Mouse (Mus musculus): ENCODE measurements at regions not wholly inside any gene's neighbourhood (a gene's known extent, or its start where the extent isn't known, plus 50 kb on each side); places are given as distances from the start of the nearest gene placed in this dataset.

GRCm38 (mm10) chr17:9817056-9817455 lies 147.5 kb upstream of the Pabpc6 start:
- no peak for ATAC-seq (replicated peaks; ENCODE audit: insufficient number of reproducible peaks, low FRiP score, low TSS enrichment)
- Histone ChIP-seq H3K4me1 (ENCODE audit: control insufficient read depth, insufficient read depth, low read length) (no peaks in the 10 kb centered on the region), H3K27ac (ENCODE audit: low read depth, low read length) (no peak overlapping the region), H3K4me2 (no peak overlapping the region), H3K9ac (ENCODE audit: low read depth, low read length) (no peak overlapping the region), H3K4me3 (ENCODE audit: low read depth, low read length) (no peak overlapping the region), H3K9me3 (replicated peaks; ENCODE audit: control insufficient read depth, low read length) (no peaks in the 10 kb centered on the region), H3K36me3 (ENCODE audit: control insufficient read depth, insufficient read depth, low read length) (no peaks in the 10 kb centered on the region), H3K27me3 (ENCODE audit: control insufficient read depth, insufficient read depth, low read length) (no peaks in the 10 kb centered on the region)

- Histone ChIP-seq H3K9ac (ENCODE audit: low read depth, low read length) (no peak overlapping the region), H3K9me3 (replicated peaks; ENCODE audit: control insufficient read depth, low read length) (no peaks in the 10 kb centered on the region), H3K4me1 (ENCODE audit: control insufficient read depth, insufficient read depth, low read length) (peaks cover 7% of the 10 kb centered on the region; the same call in 1 of the 2 replicates), H3K4me2 (peak overlapping the region; percentile 34), H3K27me3 (ENCODE audit: control insufficient read depth, insufficient read depth, low read length) (no peaks in the 10 kb centered on the region), H3K27ac (ENCODE audit: low read depth, low read length) (0 out of 2 replicates have a peak overlapping the region, but pooled peaks have one; percentile 10), H3K36me3 (ENCODE audit: control insufficient read depth, insufficient read depth, low read length) (no peaks in the 10 kb centered on the region), H3K4me3 (ENCODE audit: low read depth, low read length) (no peak overlapping the region)
- no peak for ATAC-seq (replicated peaks; ENCODE audit: insufficient number of reproducible peaks, low FRiP score, low TSS enrichment)
- WGBS (ENCODE audit: insufficient replicate concordance) = 38% methylated on average over 8 of the region's 8 CpGs
These were observed 127.6 kb upstream of the Pabpc6 start for GRCm38 (mm10) chr17:9797069-9797468.

GRCm38 (mm10) chr17:9796225-9796988 lies 126.9 kb upstream of the Pabpc6 start:
- Histone ChIP-seq H3K36me3 (ENCODE audit: control insufficient read depth, insufficient read depth, low read length) (no peaks in the 10 kb centered on the region), H3K27ac (ENCODE audit: low read depth, low read length) (0 out of 2 replicates have a peak overlapping the region, but pooled peaks have one; percentile 10), H3K4me1 (ENCODE audit: control insufficient read depth, insufficient read depth, low read length) (peaks cover 7% of the 10 kb centered on the region; the same call in 1 of the 2 replicates), H3K27me3 (ENCODE audit: control insufficient read depth, insufficient read depth, low read length) (no peaks in the 10 kb centered on the region), H3K4me3 (ENCODE audit: low read depth, low read length) (no peak overlapping the region), H3K9me3 (replicated peaks; ENCODE audit: control insufficient read depth, low read length) (no peaks in the 10 kb centered on the region), H3K9ac (ENCODE audit: low read depth, low read length) (no peak overlapping the region), H3K4me2 (peak overlapping the region; percentile 34; the same call in 1 of the 2 replicates)
- WGBS (ENCODE audit: insufficient replicate concordance) = 63% methylated on average over 13 of the region's 13 CpGs
- ATAC-seq (replicated peaks; ENCODE audit: insufficient number of reproducible peaks, low FRiP score, low TSS enrichment) = no peak

- H3K4me3 ChIP-seq (ENCODE audit: low read depth, low read length) = no peak overlapping the region
- no peaks in the 10 kb centered on the region for H3K9me3 ChIP-seq (replicated peaks; ENCODE audit: control insufficient read depth, low read length)
- no peak overlapping the region for H3K27ac ChIP-seq (ENCODE audit: low read depth, low read length)
- WGBS (ENCODE audit: insufficient replicate concordance) = 69% methylated on average over 5 of the region's 5 CpGs
- ATAC-seq (replicated peaks; ENCODE audit: insufficient number of reproducible peaks, low FRiP score, low TSS enrichment) = no peak
- no peak overlapping the region for H3K4me2 ChIP-seq
- no peaks in the 10 kb centered on the region for H3K27me3 ChIP-seq (ENCODE audit: control insufficient read depth, insufficient read depth, low read length)
- H3K9ac ChIP-seq (ENCODE audit: low read depth, low read length) = no peak overlapping the region
- H3K4me1 ChIP-seq (ENCODE audit: control insufficient read depth, insufficient read depth, low read length) = peaks cover 11% of the 10 kb centered on the region
- no peaks in the 10 kb centered on the region for H3K36me3 ChIP-seq (ENCODE audit: control insufficient read depth, insufficient read depth, low read length)
These were observed 109.3 kb upstream of the Pabpc6 start for GRCm38 (mm10) chr17:9778866-9779265.

- H3K4me2 ChIP-seq = no peak overlapping the region
- no peak overlapping the region for H3K27ac ChIP-seq (ENCODE audit: low read depth, low read length)
- no peak for ATAC-seq (replicated peaks; ENCODE audit: insufficient number of reproducible peaks, low FRiP score, low TSS enrichment)
- H3K27me3 ChIP-seq (ENCODE audit: control insufficient read depth, insufficient read depth, low read length) = no peaks in the 10 kb centered on the region
- no peak overlapping the region for H3K9ac ChIP-seq (ENCODE audit: low read depth, low read length)
- peaks cover 11% of the 10 kb centered on the region for H3K4me1 ChIP-seq (ENCODE audit: control insufficient read depth, insufficient read depth, low read length)
- no peak overlapping the region for H3K4me3 ChIP-seq (ENCODE audit: low read depth, low read length)
- no peaks in the 10 kb centered on the region for H3K9me3 ChIP-seq (replicated peaks; ENCODE audit: control insufficient read depth, low read length)
- no peaks in the 10 kb centered on the region for H3K36me3 ChIP-seq (ENCODE audit: control insufficient read depth, insufficient read depth, low read length)
These were observed 107.6 kb upstream of the Pabpc6 start for GRCm38 (mm10) chr17:9777165-9777564.

GRCm38 (mm10) chr17:9776286-9777016 lies 106.9 kb upstream of the Pabpc6 start:
- no peak overlapping the region for H3K4me2 ChIP-seq
- no peaks in the 10 kb centered on the region for H3K9me3 ChIP-seq (replicated peaks; ENCODE audit: control insufficient read depth, low read length)
- no peak for ATAC-seq (replicated peaks; ENCODE audit: insufficient number of reproducible peaks, low FRiP score, low TSS enrichment)
- H3K36me3 ChIP-seq (ENCODE audit: control insufficient read depth, insufficient read depth, low read length) = no peaks in the 10 kb centered on the region
- H3K4me1 ChIP-seq (ENCODE audit: control insufficient read depth, insufficient read depth, low read length) = peaks cover 11% of the 10 kb centered on the region
- no peak overlapping the region for H3K9ac ChIP-seq (ENCODE audit: low read depth, low read length)
- WGBS (ENCODE audit: insufficient replicate concordance) = 62% methylated on average over 8 of the region's 9 CpGs
- no peak overlapping the region for H3K27ac ChIP-seq (ENCODE audit: low read depth, low read length)
- H3K4me3 ChIP-seq (ENCODE audit: low read depth, low read length) = no peak overlapping the region
- H3K27me3 ChIP-seq (ENCODE audit: control insufficient read depth, insufficient read depth, low read length) = no peaks in the 10 kb centered on the region

- Histone ChIP-seq H3K27me3 (ENCODE audit: control insufficient read depth, insufficient read depth, low read length) (no peaks in the 10 kb centered on the region), H3K9ac (ENCODE audit: low read depth, low read length) (no peak overlapping the region), H3K27ac (ENCODE audit: low read depth, low read length) (no peak overlapping the region), H3K4me3 (ENCODE audit: low read depth, low read length) (no peak overlapping the region), H3K4me2 (no peak overlapping the region), H3K9me3 (replicated peaks; ENCODE audit: control insufficient read depth, low read length) (no peaks in the 10 kb centered on the region), H3K36me3 (ENCODE audit: control insufficient read depth, insufficient read depth, low read length) (no peaks in the 10 kb centered on the region), H3K4me1 (ENCODE audit: control insufficient read depth, insufficient read depth, low read length) (peaks cover 11% of the 10 kb centered on the region)
- ATAC-seq (replicated peaks; ENCODE audit: insufficient number of reproducible peaks, low FRiP score, low TSS enrichment) = no peak
- 48% methylated on average over 9 of the region's 9 CpGs for whole genome bisulfite sequencing (ENCODE audit: insufficient replicate concordance)
These were observed 106.2 kb upstream of the Pabpc6 start for GRCm38 (mm10) chr17:9775668-9776151.

GRCm38 (mm10) chr17:9774740-9775629 lies 105.5 kb upstream of the Pabpc6 start:
- WGBS (ENCODE audit: insufficient replicate concordance) = 72% methylated on average over 11 of the region's 11 CpGs

More at GRCm38 (mm10) chr17:9774740-9775629, 105.5 kb upstream of the Pabpc6 start:
- no peaks in the 10 kb centered on the region for H3K27me3 ChIP-seq (ENCODE audit: control insufficient read depth, insufficient read depth, low read length)
- no peak overlapping the region for H3K9ac ChIP-seq (ENCODE audit: low read depth, low read length)
- peaks cover 11% of the 10 kb centered on the region for H3K4me1 ChIP-seq (ENCODE audit: control insufficient read depth, insufficient read depth, low read length)
- no peak overlapping the region for H3K4me3 ChIP-seq (ENCODE audit: low read depth, low read length)
- no peaks in the 10 kb centered on the region for H3K9me3 ChIP-seq (replicated peaks; ENCODE audit: control insufficient read depth, low read length)
- no peak for ATAC-seq (replicated peaks; ENCODE audit: insufficient number of reproducible peaks, low FRiP score, low TSS enrichment)
- H3K36me3 ChIP-seq (ENCODE audit: control insufficient read depth, insufficient read depth, low read length) = no peaks in the 10 kb centered on the region
- no peak overlapping the region for H3K4me2 ChIP-seq
- no peak overlapping the region for H3K27ac ChIP-seq (ENCODE audit: low read depth, low read length)

Measured in heart, embryonic 11.5 days (tissue).